8 mouse cellular contexts compared by ENCODE assay signal in genomic region chr9:92878589-92878988, GRCm38 (mm10).
A peak's percentile ranks its signal among the peaks of the same experiment; 100 is the strongest.
DNase-seq lines count a peak whose midpoint lies in the region; ATAC-seq lines count a peak whose summit lies in the region.

No protein-coding gene starts in this region.

- no peak for ATAC-seq in inflammation-experienced regulatory T-cells, adult 6 months

- DNase-seq in heart, adult 18-20 months = peak; percentile 14 to 69
- no peak for DNase-seq in heart, postnatal 25 days (ENCODE audit: low spot score)
- DNase-seq in 3T3-L1 (ENCODE audit: low read depth, low spot score) = peak; percentile 55
- DNase-seq in adrenal gland, adult 8-10 months = peak; percentile 18
- DNase-seq in frontal cortex, postnatal 14 days (ENCODE audit: low spot score in 2 of 2) = peak; percentile 10 to 35
- peak; percentile 29 to 57 for DNase-seq in layer of hippocampus, adult 8-10 months (ENCODE audit: low spot score in 2 of 2)
- DNase-seq in lung, postnatal 25 days (ENCODE audit: low spot score) = peak; percentile 41

- intact Hi-C loops in heart, postnatal 25 days (cut with DNase I) = loop anchor here (2.0 to 10.0 kb wide), 3 partner anchors 264 to 734 kb away; no protein-coding TSS in a partner anchor
